Mouse (Mus musculus) kidney, postnatal 0 days (tissue): ENCODE measurements around the gene Phkg1. TPM values are rescaled to one million over a fixed set of nuclear protein-coding genes. Genes with fewer than 3 reads are reported as not detected.
A peak's percentile ranks its signal among the peaks of the same experiment; 100 is the strongest.

Experiments
- ATAC-seq: fragments of 200-750 bp; cut with Nextera tagmentation; replicated peaks from 2 replicates; pipeline ENCODE4 v1.8.0; 2017; ENCODE audit warnings: low read depth, moderate number of reproducible peaks, moderate TSS enrichment, moderate library complexity; ENCODE audit not compliant: low FRiP score
- DNase-seq: peaks from one replicate; pipeline ENCODE4 v3.0.0-alpha.2; 2016; ENCODE audit warnings: low spot score
- H3K27ac ChIP-seq: fragments of 300-500 bp; sonication (generic); 2 replicates; pipeline ENCODE4 v1.5.1; 2014; ENCODE audit warnings: mild to moderate bottlenecking
- H3K27me3 ChIP-seq: fragments of 300-500 bp; sonication (generic); 2 replicates; pipeline ENCODE4 v1.6.1; 2014; ENCODE audit warnings: low read length, mixed read lengths; ENCODE audit not compliant: insufficient read depth
- H3K36me3 ChIP-seq: fragments of 300-500 bp; sonication (generic); 2 replicates; pipeline ENCODE4 v1.6.1; 2014; ENCODE audit warnings: low read length, mixed read lengths; ENCODE audit not compliant: insufficient read depth
- H3K4me1 ChIP-seq: fragments of 300-500 bp; sonication (generic); replicated peaks from 2 replicates; pipeline ENCODE4 v1.6.1; 2014; ENCODE audit warnings: antibody characterized with exemption, low read length, mixed read lengths; ENCODE audit not compliant: insufficient read depth
- H3K4me2 ChIP-seq: fragments of 300-500 bp; sonication (generic); 2 replicates; pipeline ENCODE4 v1.6.1; 2014; ENCODE audit warnings: mild to moderate bottlenecking, low read length, moderate library complexity, mixed read lengths
- H3K4me3 ChIP-seq: fragments of 300-500 bp; sonication (generic); replicated peaks from 2 replicates; pipeline ENCODE4 v1.5.1; 2014; ENCODE audit warnings: low read depth, low read length
- H3K9ac ChIP-seq: fragments of 300-500 bp; sonication (generic); 2 replicates; pipeline ENCODE4 v1.6.1; 2014; ENCODE audit warnings: low read depth, low read length
- H3K9me3 ChIP-seq: fragments of 300-500 bp; sonication (generic); replicated peaks from 2 replicates; pipeline ENCODE4 v1.6.1; 2016; ENCODE audit warnings: low read length, inconsistent platforms, mixed read lengths
- CTCF ChIP-seq: IDR thresholded peaks from 2 replicates; pipeline ENCODE4 v1.5.1; 2016; ENCODE audit warnings: antibody characterized with exemption, low read depth, mild to moderate bottlenecking, moderate library complexity
- WGBS: fragments of 180-500 bp; shearing (Covaris S2); extraction: QIAGEN DNeasy Blood & Tissue Kit; methylation state at CpG from one replicate; pipeline ENCODE4 v1.1.7; 2014; 5-methylcytosine and 5-hydroxymethylcytosine counted together
- polyA plus RNA-seq: library from polyadenylated mRNA; unstranded; fragments of >200 nt; fragmentation: Nextera tagmentation; extraction: Ambion mirVana; gene quantifications from 2 replicates; pipeline ENCODE4 v1.2.1, GENCODE M21; 2015

Gene Phkg1
- polyA plus RNA-seq, 1 experiment from 2014 or later = 0.05 TPM

DNA sequence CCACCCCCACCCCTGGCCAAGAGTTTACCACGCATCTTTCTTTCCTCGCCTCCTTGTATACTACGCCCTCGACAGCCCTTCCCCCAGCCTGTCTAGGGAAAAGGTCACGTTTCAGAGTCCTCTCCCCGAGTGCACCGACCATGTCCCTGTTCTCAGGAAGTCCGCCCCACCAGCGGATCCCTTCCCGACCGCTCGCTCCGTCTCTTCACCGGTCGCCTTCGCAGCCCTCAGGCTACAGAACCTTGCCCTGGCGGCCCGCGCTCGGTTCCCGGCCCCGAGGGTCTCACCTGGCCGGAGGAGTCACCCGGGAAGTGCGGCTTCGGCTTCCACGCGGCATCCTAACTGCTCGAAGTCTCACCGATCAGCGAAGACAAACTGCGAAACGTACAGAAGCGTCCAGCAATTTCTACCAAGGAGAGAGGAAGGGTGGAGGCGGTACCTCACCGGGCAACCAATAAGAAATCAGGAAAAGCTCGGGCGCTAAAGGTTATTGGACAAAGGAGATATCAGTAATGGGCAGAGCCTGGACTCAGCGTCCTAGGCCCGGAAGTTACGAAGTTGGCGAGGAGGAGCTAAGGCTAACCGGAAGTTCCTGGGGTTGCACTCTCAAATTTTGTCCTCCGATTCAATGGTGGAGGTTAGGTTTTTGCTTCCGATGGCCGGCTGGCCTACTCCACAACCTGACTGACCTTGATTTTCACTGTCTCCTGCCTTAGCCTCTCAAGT lies 11.3 kb downstream of the Phkg1 start, which contains the start of gene Chchd2:
Gene Chchd2, minus strand, starts transcription at position 560 of the 726 bp plus-strand sequence.
- Histone ChIP-seq H3K4me3 (peak within 1 kb of the TSS; percentile 73), H3K4me1 (peaks cover 3% of the 10 kb centered on the region; the same call in 1 of the 2 replicates), H3K27me3 (no peaks in the 10 kb centered on the region), H3K9ac (peak within 1 kb of the TSS; percentile 80), H3K36me3 (0 out of 2 replicates have a peak, but pooled peaks cover 9% of the 10 kb centered on the region), H3K9me3 (no peaks in the 10 kb centered on the region), H3K27ac (peak within 1 kb of the TSS; percentile 96), H3K4me2 (peak within 1 kb of the TSS; percentile 79)
- TF ChIP-seq CTCF = no peak
- DNase-seq (peak; percentile 100), ATAC-seq (peak; percentile 99)
- WGBS = under 1% methylated on average over 46 of the region's 46 CpGs

DNA sequence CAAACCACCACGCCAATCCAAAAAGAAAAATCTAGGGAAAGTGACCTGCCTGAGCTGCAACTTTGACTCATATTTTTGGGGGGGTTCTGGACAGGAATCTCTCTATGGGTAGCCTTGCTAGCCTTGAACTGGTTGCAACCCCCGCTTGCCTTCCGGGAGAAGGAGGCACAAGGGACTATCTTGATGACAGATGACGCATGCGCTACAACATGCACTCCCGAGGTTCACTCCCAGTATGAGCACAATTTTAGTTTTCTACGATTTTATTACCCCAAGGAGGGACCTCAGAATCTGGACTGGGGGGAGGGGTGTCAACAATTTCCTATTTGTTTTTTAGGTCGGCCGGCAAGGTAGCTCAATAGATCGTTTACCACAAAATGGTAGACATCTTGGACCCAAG lies 12.1 kb downstream of the Phkg1 start:
- DNase-seq (peak; percentile 23), ATAC-seq (no peak)
- H3K9ac ChIP-seq = peak overlapping the region; percentile 80
- peaks cover 3% of the 10 kb centered on the region; the same call in 1 of the 2 replicates for H3K4me1 ChIP-seq
- H3K36me3 ChIP-seq = peaks cover 17% of the 10 kb centered on the region; the same call in 1 of the 2 replicates
- peak overlapping the region; percentile 79 for H3K4me2 ChIP-seq
- H3K9me3 ChIP-seq = no peaks in the 10 kb centered on the region
- peak overlapping the region; percentile 96 for H3K27ac ChIP-seq
- H3K4me3 ChIP-seq = peak overlapping the region; percentile 73
- no peaks in the 10 kb centered on the region for H3K27me3 ChIP-seq
- 19% methylated on average over 10 of the region's 10 CpGs for WGBS
- no peak for TF ChIP-seq CTCF

DNA sequence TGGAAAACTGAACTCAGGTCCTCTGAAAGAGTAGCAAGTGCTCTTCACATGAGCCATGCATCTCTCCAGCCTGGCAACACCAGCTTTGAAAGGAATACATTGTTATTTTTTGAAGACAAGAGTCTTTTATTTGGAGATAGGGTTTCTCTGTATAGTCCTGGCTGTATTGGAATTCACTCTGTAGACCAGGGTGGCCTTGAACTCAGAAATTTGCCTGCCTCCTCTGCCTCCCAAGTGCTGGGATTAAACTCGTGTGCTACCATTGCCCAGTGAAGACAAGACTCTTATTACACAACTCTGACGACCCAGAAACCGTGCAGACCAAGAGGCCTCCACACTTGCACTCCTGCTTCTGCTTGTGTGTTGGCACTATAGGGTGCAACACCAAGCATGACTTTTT lies 18.5 kb downstream of the Phkg1 start:
- Histone ChIP-seq H3K4me3 (no peak overlapping the region), H3K4me1 (no peaks in the 10 kb centered on the region), H3K36me3 (peaks cover 26% of the 10 kb centered on the region), H3K9me3 (no peaks in the 10 kb centered on the region), H3K9ac (no peak overlapping the region), H3K27me3 (no peaks in the 10 kb centered on the region), H3K4me2 (no peak overlapping the region), H3K27ac (no peak overlapping the region)
- TF ChIP-seq CTCF = no peak
- DNase-seq (no peak), ATAC-seq (no peak)
- 70% methylated on average over 3 of the region's 3 CpGs for WGBS

DNA sequence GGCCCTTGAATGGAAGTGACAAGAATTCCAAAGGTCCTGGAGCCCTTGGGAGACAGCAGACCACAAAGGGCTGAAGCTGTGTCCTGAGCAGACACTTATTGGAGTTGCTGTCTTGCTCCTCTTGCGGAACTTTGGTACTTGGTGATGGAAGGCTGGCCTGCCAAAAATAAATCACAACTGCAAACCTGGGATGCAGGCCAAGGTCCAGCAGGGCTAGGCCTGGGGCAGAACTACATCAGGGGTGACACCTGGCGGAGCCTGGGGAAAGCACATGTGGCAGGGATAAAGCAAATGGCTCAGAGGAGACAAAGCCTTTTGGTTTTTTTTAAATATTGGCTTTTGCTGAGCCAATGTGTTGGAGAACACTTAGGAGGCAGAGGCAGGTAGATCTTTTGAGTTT lies 19.4 kb downstream of the Phkg1 start:
- Histone ChIP-seq H3K4me3 (no peak overlapping the region), H3K27ac (no peak overlapping the region), H3K9ac (no peak overlapping the region), H3K9me3 (no peaks in the 10 kb centered on the region), H3K27me3 (no peaks in the 10 kb centered on the region), H3K36me3 (peaks cover 23% of the 10 kb centered on the region), H3K4me1 (no peaks in the 10 kb centered on the region), H3K4me2 (no peak overlapping the region)
- ATAC-seq (peak; percentile 63; the same call in 1 of the 2 replicates), DNase-seq (peak; percentile 69)
- peak; percentile 71 for TF ChIP-seq CTCF
- WGBS = 52% methylated on average over 2 of the region's 2 CpGs

DNA sequence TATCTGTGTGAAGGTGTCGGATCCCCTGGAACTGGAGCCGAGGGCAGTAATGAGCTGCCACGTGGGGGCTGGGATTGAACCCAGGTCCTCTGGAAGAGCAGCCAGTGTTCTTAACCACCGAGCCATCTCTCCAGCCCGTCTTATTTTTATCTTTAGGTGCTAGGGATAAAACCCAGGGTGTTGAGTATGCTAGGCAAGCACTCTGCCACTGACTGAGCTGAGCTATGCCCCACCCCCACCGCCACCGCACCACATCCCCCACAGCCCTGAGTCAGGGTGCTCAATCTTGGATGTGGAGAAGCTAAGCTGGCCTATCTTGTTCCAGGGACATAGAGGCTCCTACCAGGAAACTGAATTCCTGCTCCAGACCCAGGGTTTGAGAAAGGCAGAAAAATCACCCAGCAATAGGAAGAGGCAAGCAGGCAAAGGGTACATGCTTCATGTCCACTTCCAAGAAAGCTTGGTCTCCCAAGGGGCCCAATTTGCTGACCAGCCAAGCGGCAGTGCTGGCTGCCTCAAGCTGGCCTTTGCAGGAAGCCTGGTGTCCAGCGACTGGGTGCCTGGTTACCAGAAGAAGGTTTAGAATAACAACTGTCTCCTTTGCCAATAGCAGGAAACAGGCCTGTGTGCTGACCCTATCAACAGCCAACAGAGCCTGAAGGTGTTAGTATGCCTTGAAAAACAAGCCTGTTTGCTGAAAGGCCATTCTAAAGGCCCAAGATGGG lies 20.5 kb downstream of the Phkg1 start:
- H3K4me2 ChIP-seq = no peak overlapping the region
- no peak for DNase-seq
- ATAC-seq = no peak
- H3K4me3 ChIP-seq = no peak overlapping the region
- H3K36me3 ChIP-seq = peaks cover 18% of the 10 kb centered on the region
- WGBS = 63% methylated on average over 9 of the region's 9 CpGs
- no peak overlapping the region for H3K27ac ChIP-seq
- H3K27me3 ChIP-seq = no peaks in the 10 kb centered on the region
- no peak for TF ChIP-seq CTCF
- no peaks in the 10 kb centered on the region for H3K9me3 ChIP-seq
- H3K4me1 ChIP-seq = no peaks in the 10 kb centered on the region
- H3K9ac ChIP-seq = no peak overlapping the region

DNA sequence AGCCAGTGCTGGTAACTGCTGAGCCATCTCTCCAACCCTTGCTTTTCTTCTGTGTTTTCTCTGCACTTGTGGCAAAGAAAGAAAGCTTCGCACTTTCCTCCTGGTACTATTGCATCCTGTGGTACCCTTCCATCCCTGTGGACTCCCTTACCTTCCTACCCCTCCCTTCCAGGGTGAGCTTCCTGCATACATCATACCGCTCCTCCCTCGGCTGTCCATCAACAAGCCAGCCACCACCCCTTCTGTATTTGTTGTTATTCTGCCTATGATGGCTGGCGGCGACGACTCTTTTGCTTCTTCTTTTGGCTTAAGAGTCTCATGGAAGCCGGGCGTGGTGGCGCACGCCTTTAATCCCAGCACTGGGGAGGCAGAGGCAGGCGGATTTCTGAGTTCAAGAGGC lies 23.3 kb downstream of the Phkg1 start:
- no peak for TF ChIP-seq CTCF
- Histone ChIP-seq H3K27ac (no peak overlapping the region), H3K4me3 (no peak overlapping the region), H3K9ac (no peak overlapping the region), H3K36me3 (no peaks in the 10 kb centered on the region), H3K4me2 (no peak overlapping the region), H3K4me1 (no peaks in the 10 kb centered on the region), H3K27me3 (no peaks in the 10 kb centered on the region), H3K9me3 (no peaks in the 10 kb centered on the region)
- 74% methylated on average over 11 of the region's 11 CpGs for WGBS
- no peak for ATAC-seq
- DNase-seq = no peak
